8 mouse cellular contexts compared by ENCODE assay signal in genomic region chr12:86241604-86242536, GRCm38 (mm10). TPM values are rescaled to one million over a fixed set of nuclear protein-coding genes. Genes with fewer than 3 reads are reported as not detected.
DNase-seq lines count a peak whose midpoint lies in the region; ATAC-seq and TF ChIP-seq lines count a peak whose summit lies in the region.

Gene Gpatch2l (plus strand): TSS chr12:86241858.

- in situ Hi-C loops in ES-E14 (cut with MboI; ENCODE audit: low sequenced_read_pairs in 2 of 2, unreplicated experiment in 2 of 2), result no loop called here

- intact Hi-C loops in heart, postnatal 25 days (cut with DNase I), result no loop called here

- H3K36me3 ChIP-seq in ES-E14 (ENCODE audit: control insufficient read depth, insufficient read depth, low read length, poor library complexity, severe bottlenecking), result peaks cover 8% of the 10 kb centered on the region
- peaks cover 16% of the 10 kb centered on the region for H3K36me3 ChIP-seq in forebrain, embryonic 15.5 days

- TF ChIP-seq POLR2A in lung, adult 2 months (IDR thresholded peaks at IDR 0.05; ENCODE audit: borderline replicate concordance, extremely low read depth, low read depth, low read length), result peak; percentile 78

- 0 out of 4 replicates have a peak, but pooled peaks cover 2 to 4% of the 10 kb centered on the region in 2 experiments for H3K4me1 ChIP-seq in ES-E14 (ENCODE audit: control insufficient read depth in 2 of 2, insufficient read depth in 2 of 2, low read length in 2 of 2, poor library complexity in 1 of 2)
- H3K4me1 ChIP-seq in forebrain, embryonic 15.5 days, result peaks cover 44% of the 10 kb centered on the region
- H3K4me1 ChIP-seq in lung, adult 2 months (ENCODE audit: control insufficient read depth, insufficient read depth, low read length), result no peaks in the 10 kb centered on the region

- peak within 1 kb of the TSS; percentile 88 for H3K4me2 ChIP-seq in forebrain, embryonic 15.5 days (replicated peaks)

- peak within 1 kb of the TSS; percentile 90 to 93 for H3K4me3 ChIP-seq in ES-E14 (ENCODE audit: insufficient read depth in 1 of 2, low read depth in 1 of 2, low read length in 2 of 2, poor library complexity in 1 of 2, severe bottlenecking in 1 of 2)
- peak within 1 kb of the TSS; percentile 74 for H3K4me3 ChIP-seq in forebrain, embryonic 15.5 days
- H3K4me3 ChIP-seq in lung, adult 2 months (replicated peaks; ENCODE audit: extremely low read depth, low read depth, low read length), result peak within 1 kb of the TSS; percentile 79

- TF ChIP-seq CTCF in lung, adult 2 months (IDR thresholded peaks at IDR 0.05; ENCODE audit: insufficient read depth, low read length), result no peak

- H3K27me3 ChIP-seq in forebrain, embryonic 15.5 days, result no peaks in the 10 kb centered on the region

- 1% methylated on average over 58 of the region's 58 CpGs for WGBS in forebrain, embryonic 15.5 days
- under 1% methylated on average over 58 of the region's 58 CpGs for WGBS in lung, adult 2 months

- peak within 1 kb of the TSS; percentile 46; the same call in 1 of the 2 replicates for H3K27ac ChIP-seq in ES-E14 (ENCODE audit: insufficient read depth, low read depth, low read length, poor library complexity, severe bottlenecking)
- H3K27ac ChIP-seq in forebrain, embryonic 15.5 days (replicated peaks), result peak within 1 kb of the TSS; percentile 82

- H3K9me3 ChIP-seq in ES-E14 (ENCODE audit: control insufficient read depth, insufficient read depth, low read depth, low read length), result no peaks in the 10 kb centered on the region
- no peaks in the 10 kb centered on the region for H3K9me3 ChIP-seq in forebrain, embryonic 15.5 days

- ATAC-seq in forebrain, embryonic 15.5 days (replicated peaks), result peak; percentile 99
- peak; percentile 99 for ATAC-seq in neutrophil, adult 5-6 weeks (ENCODE audit: extremely low read depth, insufficient number of reproducible peaks, low FRiP score, poor library complexity, severe bottlenecking)

- DNase-seq in ES-E14 (ENCODE audit: low read depth, low spot score), result peak; percentile 96
- peak; percentile 96 for DNase-seq in cerebellum, adult 11-12 months
- DNase-seq in heart, postnatal 25 days (ENCODE audit: low spot score), result peak; percentile 96
- peak; percentile 94 to 96 for DNase-seq in layer of hippocampus, adult 18-20 months (ENCODE audit: low spot score in 2 of 2)
- DNase-seq in lung, adult 2 months, result peak; percentile 95
- peak; percentile 95 to 96 for DNase-seq in thymus, adult 18-20 months

- H3K9ac ChIP-seq in ES-E14 (ENCODE audit: insufficient read depth, low read depth, low read length, poor library complexity, severe bottlenecking), result peak within 1 kb of the TSS; percentile 94
- peak within 1 kb of the TSS; percentile 84 for H3K9ac ChIP-seq in forebrain, embryonic 15.5 days (replicated peaks)

TF ChIP-seq in ES-E14, 5 proteins besides CTCF, POLR2A, EP300 and RAD21:
- TF ChIP-seq CHD2 (IDR thresholded peaks at IDR 0.05; ENCODE audit: low read depth, low read length) (no peak), ZC3H11A (IDR thresholded peaks at IDR 0.05; ENCODE audit: borderline replicate concordance, low read depth, low read length) (no peak), ZNF384 (IDR thresholded peaks at IDR 0.05; ENCODE audit: low read depth, low read length) (no peak), HCFC1 (IDR thresholded peaks at IDR 0.05; ENCODE audit: borderline replicate concordance, insufficient read depth, low read length) (no peak), MAFK (IDR thresholded peaks at IDR 0.05; ENCODE audit: insufficient read depth, low read depth, low read length) (no peak)

RNA-seq across cellular contexts. Expression of gene Gpatch2l, which starts in this region (rescaled TPM):
- total RNA-seq in ES-E14 (2012; rRNA removed), result 13.1 and 13.4 TPM in 2 replicates
- polyA plus RNA-seq in forebrain, embryonic 15.5 days (2015; fragmentation: Nextera tagmentation; extraction: Ambion mirVana), result 31.1 and 31.4 TPM in 2 replicates
- 10 to 100 TPM; 12.6 to 13.8 TPM for total RNA-seq in heart, postnatal 25 days (2021)
- total RNA-seq in layer of hippocampus, adult 18-20 months (2021), result 10 to 100 TPM; 28.4 to 32.9 TPM
- polyA plus RNA-seq in lung, adult 2 months (2012; rRNA removed), result 10.2 and 13.0 TPM in 2 replicates
- 71.9 and 77.2 TPM in 2 replicates for total RNA-seq in neutrophil, adult 5-6 weeks (2017)

Comparison
In these comparisons a context has a peak if more than half of its experiments do, and no peak if none do; other contexts are left out.
1. Peak in every context shown above with its lines: DNase-seq, ATAC-seq, H3K4me3 ChIP-seq and H3K27ac ChIP-seq.